Mouse (Mus musculus): ENCODE results near the gene Med11. TPM values are rescaled to one million over a fixed set of nuclear protein-coding genes. Genes with fewer than 3 reads are reported as not detected.
"Not testable (repeated sequence)": the region's sequence is repeated elsewhere in the genome, so short reads cannot be mapped to it uniquely, and the experiment has no call there.

Gene Med11
- polyA plus RNA-seq, 1 experiment from 2014 or later, result 27.4 TPM

DNA sequence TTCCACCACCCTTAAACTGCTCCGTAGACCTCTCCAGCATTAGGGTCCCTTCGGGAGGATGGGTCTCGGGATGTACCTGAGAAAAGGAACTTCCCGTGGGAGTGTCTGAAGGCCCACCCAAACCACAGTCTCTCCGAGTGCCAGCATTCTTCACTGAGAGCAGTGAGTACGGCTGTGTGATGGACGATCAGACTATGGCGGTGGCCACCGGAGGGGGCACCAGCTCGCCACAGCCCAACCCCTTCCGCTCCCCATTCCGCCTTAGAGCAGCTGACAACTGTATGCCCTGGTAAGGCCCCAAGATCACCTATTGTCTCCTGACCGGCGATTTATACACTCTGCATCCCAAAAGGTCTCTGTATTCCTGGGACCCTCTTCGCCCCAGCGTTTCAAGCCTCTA, 13.5 kb downstream of the Med11 start:
- Histone ChIP-seq H3K27me3 (ENCODE audit: control insufficient read depth, insufficient read depth, low read length) (no peaks in the 10 kb centered on the region), H3K4me3 (ENCODE audit: low read depth, low read length) (no peak overlapping the region), H3K9ac (ENCODE audit: low read length) (0 out of 2 replicates have a peak overlapping the region, but pooled peaks have one; percentile 32), H3K4me1 (replicated peaks; ENCODE audit: control insufficient read depth, insufficient read depth) (0 out of 2 replicates have a peak, but pooled peaks cover 5% of the 10 kb centered on the region), H3K4me2 (replicated peaks; ENCODE audit: low read depth) (peak overlapping the region; percentile 66), H3K36me3 (ENCODE audit: control insufficient read depth, insufficient read depth, low read length) (no peaks in the 10 kb centered on the region), H3K27ac (replicated peaks) (no peak overlapping the region), H3K9me3 (ENCODE audit: control insufficient read depth, low read length) (no peaks in the 10 kb centered on the region)
- ATAC-seq (ENCODE audit: low FRiP score, low TSS enrichment) (no peak; the same call in 1 of the 2 replicates), DNase-seq (ENCODE audit: low spot score) (no peak)
- no peak for TF ChIP-seq CTCF (IDR thresholded peaks at IDR 0.05; ENCODE audit: low read depth)
- no peak for TF ChIP-seq EP300 (optimal IDR thresholded peaks at IDR 0.05)
- 40% methylated on average over 16 of the region's 16 CpGs for WGBS

DNA sequence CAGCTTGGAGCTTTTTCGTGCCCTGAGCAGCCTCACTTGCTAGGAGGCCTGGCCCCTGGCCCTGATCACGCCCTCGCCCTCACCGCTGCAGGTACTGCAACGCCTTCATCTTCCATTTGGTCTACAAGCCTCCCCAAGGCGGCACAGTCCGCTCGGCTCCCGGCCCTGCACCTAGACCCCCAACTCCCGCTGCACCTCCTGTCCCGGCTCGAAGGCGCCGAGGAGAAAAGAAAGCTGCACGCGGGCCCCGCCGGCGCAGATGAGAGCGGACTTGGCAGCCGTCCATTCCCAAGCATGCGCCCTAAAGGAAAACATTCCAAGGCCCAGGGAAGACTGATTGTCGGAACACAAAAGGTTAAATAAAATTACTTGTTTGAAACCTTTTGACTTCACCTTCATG, 14.1 kb downstream of the Med11 start:
- H3K27ac ChIP-seq (replicated peaks), result no peak overlapping the region
- DNase-seq (ENCODE audit: low spot score) (peak; percentile 68), ATAC-seq (ENCODE audit: low FRiP score, low TSS enrichment) (no peak)
- peak overlapping the region; percentile 21; the same call in 1 of the 2 replicates for H3K4me3 ChIP-seq (ENCODE audit: low read depth, low read length)
- 6% methylated on average over 23 of the region's 23 CpGs for WGBS
- TF ChIP-seq CTCF (IDR thresholded peaks at IDR 0.05; ENCODE audit: low read depth) (no peak), EP300 (optimal IDR thresholded peaks at IDR 0.05) (no peak)
- no peaks in the 10 kb centered on the region for H3K27me3 ChIP-seq (ENCODE audit: control insufficient read depth, insufficient read depth, low read length)
- peak overlapping the region; percentile 32 for H3K9ac ChIP-seq (ENCODE audit: low read length)
- H3K4me1 ChIP-seq (replicated peaks; ENCODE audit: control insufficient read depth, insufficient read depth), result 0 out of 2 replicates have a peak, but pooled peaks cover 5% of the 10 kb centered on the region
- H3K36me3 ChIP-seq (ENCODE audit: control insufficient read depth, insufficient read depth, low read length), result no peaks in the 10 kb centered on the region
- peak overlapping the region; percentile 66 for H3K4me2 ChIP-seq (replicated peaks; ENCODE audit: low read depth)
- H3K9me3 ChIP-seq (ENCODE audit: control insufficient read depth, low read length), result no peaks in the 10 kb centered on the region

DNA sequence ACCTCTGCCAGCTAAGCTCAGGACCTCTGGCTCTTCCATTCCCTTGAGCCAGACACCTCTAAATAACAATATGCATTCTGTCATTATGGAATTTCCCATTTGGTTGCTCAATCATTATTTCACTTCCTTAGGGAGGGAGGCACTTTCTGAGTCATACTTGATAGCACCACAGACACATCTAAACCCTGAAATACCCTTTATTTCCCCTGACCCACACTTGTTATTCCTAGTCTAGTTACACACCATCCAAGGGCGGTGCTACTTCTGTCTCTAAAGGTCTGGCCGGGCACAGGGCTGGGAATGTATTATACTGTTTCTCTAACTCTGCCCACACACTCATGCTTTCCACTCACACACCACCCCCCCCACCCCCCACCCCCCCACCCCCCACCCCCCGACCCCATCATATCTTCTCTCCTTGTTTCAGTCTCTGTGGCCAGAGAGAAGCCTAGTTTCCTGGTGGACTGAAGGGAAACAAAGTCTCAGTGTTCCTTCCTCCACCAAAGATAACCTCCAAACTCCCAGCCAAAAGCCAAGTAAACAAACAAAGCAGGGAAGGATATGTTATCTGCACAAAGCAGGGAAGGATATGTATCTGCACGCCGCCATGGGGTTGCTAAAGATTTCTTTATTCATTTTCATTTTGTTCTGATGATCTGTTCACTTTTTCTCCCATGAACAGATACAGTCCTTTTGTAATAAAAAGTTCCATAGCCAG, 16.3 kb downstream of the Med11 start:
- no peak for DNase-seq (ENCODE audit: low spot score)
- Histone ChIP-seq H3K4me3 (ENCODE audit: low read depth, low read length) (no peak overlapping the region), H3K27ac (replicated peaks) (no peak overlapping the region; the same call in 1 of the 2 replicates), H3K4me1 (replicated peaks; ENCODE audit: control insufficient read depth, insufficient read depth) (0 out of 2 replicates have a peak, but pooled peaks cover 5% of the 10 kb centered on the region), H3K27me3 (ENCODE audit: control insufficient read depth, insufficient read depth, low read length) (no peaks in the 10 kb centered on the region), H3K9me3 (ENCODE audit: control insufficient read depth, low read length) (no peaks in the 10 kb centered on the region), H3K9ac (ENCODE audit: low read length) (no peak overlapping the region), H3K4me2 (replicated peaks; ENCODE audit: low read depth) (no peak overlapping the region), H3K36me3 (ENCODE audit: control insufficient read depth, insufficient read depth, low read length) (no peaks in the 10 kb centered on the region)
- WGBS, result 62% methylated on average over 5 of the region's 5 CpGs
- TF ChIP-seq EP300 (optimal IDR thresholded peaks at IDR 0.05) (no peak), CTCF (IDR thresholded peaks at IDR 0.05; ENCODE audit: low read depth) (no peak)
- peak; percentile 25; the same call in 1 of the 2 replicates for ATAC-seq (ENCODE audit: low FRiP score, low TSS enrichment)

DNA sequence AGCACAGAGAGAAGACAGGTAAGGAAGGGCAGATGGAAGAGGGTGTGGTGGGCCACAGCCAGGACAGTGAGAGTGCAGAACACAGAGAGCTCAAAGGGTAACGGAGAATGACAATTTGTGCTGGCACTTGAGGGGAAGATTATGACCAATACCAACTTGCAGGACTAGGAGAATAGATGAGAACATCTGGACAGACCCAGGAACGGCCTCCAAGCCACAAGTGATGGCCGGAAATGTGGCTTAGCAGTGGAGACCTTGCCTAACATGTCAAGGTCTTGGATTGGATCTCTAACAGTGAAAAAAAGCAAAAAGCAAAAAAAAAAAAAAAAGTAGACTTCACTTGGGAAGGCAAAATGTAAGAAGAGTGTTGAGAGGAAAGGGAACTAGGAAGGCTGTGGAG, 18.0 kb downstream of the Med11 start:
- Histone ChIP-seq H3K4me3 (ENCODE audit: low read depth, low read length) (no peak overlapping the region), H3K27me3 (ENCODE audit: control insufficient read depth, insufficient read depth, low read length) (no peaks in the 10 kb centered on the region), H3K9ac (ENCODE audit: low read length) (no peak overlapping the region), H3K36me3 (ENCODE audit: control insufficient read depth, insufficient read depth, low read length) (no peaks in the 10 kb centered on the region), H3K4me2 (replicated peaks; ENCODE audit: low read depth) (no peak overlapping the region), H3K27ac (replicated peaks) (no peak overlapping the region), H3K4me1 (replicated peaks; ENCODE audit: control insufficient read depth, insufficient read depth) (0 out of 2 replicates have a peak, but pooled peaks cover 5% of the 10 kb centered on the region), H3K9me3 (ENCODE audit: control insufficient read depth, low read length) (no peaks in the 10 kb centered on the region)
- no peak for DNase-seq (ENCODE audit: low spot score)
- no peak for ATAC-seq (ENCODE audit: low FRiP score, low TSS enrichment)
- 85% methylated on average over 3 of the region's 3 CpGs for WGBS
- TF ChIP-seq EP300 (optimal IDR thresholded peaks at IDR 0.05), result no peak
- TF ChIP-seq CTCF (IDR thresholded peaks at IDR 0.05; ENCODE audit: low read depth), result no peak

DNA sequence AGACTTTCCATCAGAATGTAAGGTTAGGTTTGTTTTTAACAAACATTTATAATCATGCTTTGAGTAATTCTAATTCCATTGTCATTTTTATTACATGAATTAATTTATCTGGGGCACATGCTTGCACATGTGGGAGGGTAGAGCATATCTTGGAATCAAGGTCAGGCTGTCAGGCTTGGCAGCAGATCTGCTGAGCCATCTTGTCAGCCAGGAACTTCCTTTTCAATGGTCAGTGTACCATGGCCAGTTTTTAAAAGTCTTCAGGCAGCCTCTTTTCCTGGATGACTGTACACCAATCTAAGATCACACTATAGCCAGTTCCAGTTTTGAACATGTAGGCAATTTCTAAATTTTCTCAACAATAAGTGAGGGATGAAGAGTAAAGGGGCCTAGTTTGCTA, 21.0 kb downstream of the Med11 start:
- H3K4me3 ChIP-seq (ENCODE audit: low read depth, low read length), result no peak overlapping the region
- H3K27me3 ChIP-seq (ENCODE audit: control insufficient read depth, insufficient read depth, low read length), result no peaks in the 10 kb centered on the region
- ATAC-seq (ENCODE audit: low FRiP score, low TSS enrichment) (no peak), DNase-seq (ENCODE audit: low spot score) (no peak)
- H3K4me2 ChIP-seq (replicated peaks; ENCODE audit: low read depth), result no peak overlapping the region
- no peaks in the 10 kb centered on the region for H3K9me3 ChIP-seq (ENCODE audit: control insufficient read depth, low read length)
- no peak overlapping the region for H3K27ac ChIP-seq (replicated peaks)
- TF ChIP-seq EP300 (optimal IDR thresholded peaks at IDR 0.05), result no peak
- TF ChIP-seq CTCF (IDR thresholded peaks at IDR 0.05; ENCODE audit: low read depth), result no peak
- H3K4me1 ChIP-seq (replicated peaks; ENCODE audit: control insufficient read depth, insufficient read depth), result 0 out of 2 replicates have a peak, but pooled peaks cover 2% of the 10 kb centered on the region
- H3K36me3 ChIP-seq (ENCODE audit: control insufficient read depth, insufficient read depth, low read length), result no peaks in the 10 kb centered on the region
- no peak overlapping the region for H3K9ac ChIP-seq (ENCODE audit: low read length)

DNA sequence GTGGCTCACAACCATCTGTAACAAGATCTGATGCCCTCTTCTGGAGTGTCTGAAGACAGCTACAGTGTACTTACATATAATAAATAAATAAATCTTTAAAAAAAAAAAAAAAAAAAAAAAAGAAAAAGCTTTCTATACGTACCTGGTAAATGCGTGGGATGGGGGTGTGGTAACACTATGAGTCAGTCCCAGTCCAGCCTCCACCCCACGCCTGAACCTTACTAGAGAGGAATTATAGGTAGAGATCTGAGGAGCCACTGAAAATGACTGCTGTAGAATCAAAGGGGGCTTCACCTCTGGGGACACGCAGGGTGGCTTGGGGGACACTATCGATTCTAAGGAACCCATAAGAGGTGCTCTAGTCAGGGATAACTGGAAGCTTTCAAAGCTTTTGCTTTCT, 21.6 kb downstream of the Med11 start:
- DNase-seq (ENCODE audit: low spot score); H3K9me3 ChIP-seq (ENCODE audit: control insufficient read depth, low read length); H3K27ac ChIP-seq (replicated peaks); H3K9ac ChIP-seq (ENCODE audit: low read length); H3K4me1 ChIP-seq (replicated peaks; ENCODE audit: control insufficient read depth, insufficient read depth); H3K27me3 ChIP-seq (ENCODE audit: control insufficient read depth, insufficient read depth, low read length); H3K4me3 ChIP-seq (ENCODE audit: low read depth, low read length); H3K4me2 ChIP-seq (replicated peaks; ENCODE audit: low read depth); H3K36me3 ChIP-seq (ENCODE audit: control insufficient read depth, insufficient read depth, low read length): not testable (repeated sequence)
- 68% methylated on average over 5 of the region's 5 CpGs for WGBS
- 0 out of 2 replicates have a peak, but pooled peaks have one; percentile 53 for ATAC-seq (ENCODE audit: low FRiP score, low TSS enrichment)

Data from stomach, postnatal 0 days (tissue).